Comparison of ENCODE assay signal across 25 mouse cellular contexts in the genomic region with DNA sequence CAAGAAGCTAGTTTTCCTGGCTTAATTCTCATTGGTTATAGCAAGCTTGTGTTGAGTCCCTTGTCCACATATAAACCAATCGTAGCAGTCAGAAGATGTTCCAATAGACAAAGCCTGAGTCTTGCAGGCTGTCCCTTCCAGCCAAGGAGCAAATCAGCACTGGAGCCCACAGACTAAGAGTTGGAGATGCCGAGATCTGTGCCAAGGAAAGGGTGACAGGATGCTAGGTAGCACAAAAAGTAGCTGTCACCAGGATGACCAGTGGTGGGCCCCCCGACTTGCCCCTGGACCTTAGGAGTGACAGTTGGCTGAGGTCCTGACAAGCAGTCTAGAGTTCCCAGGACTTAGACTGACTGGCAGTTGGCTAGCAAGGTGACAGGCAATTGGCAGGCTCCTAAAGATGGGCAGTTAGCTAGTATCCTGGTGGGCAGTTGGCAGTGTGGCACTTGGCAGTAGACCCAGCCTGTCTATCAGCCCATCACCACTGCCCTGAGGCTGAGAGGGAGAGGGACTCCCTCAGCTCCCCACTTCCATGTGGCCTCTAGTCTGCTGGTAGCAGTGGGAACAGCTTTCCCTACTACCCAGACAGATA. TPM values are rescaled to one million over a fixed set of nuclear protein-coding genes. Genes with fewer than 3 reads are reported as not detected.
DNase-seq lines count a peak whose midpoint lies in the region; ATAC-seq lines count a peak whose summit lies in the region.
"Had no signal": no experiment of that assay in that cellular context is flagged by ENCODE, and none has a peak within 500 bp of the region (broad histone marks: within the 10 kb centered on the region; RNA-seq: fewer than 3 reads in every experiment).

No protein-coding gene starts in this region.

- H3K9ac ChIP-seq in forebrain, embryonic 14.5 days (ENCODE audit: low read length): no peak overlapping the region
- no peak overlapping the region for H3K9ac ChIP-seq in forebrain, embryonic 12.5 days
- H3K9ac ChIP-seq in midbrain, embryonic 14.5 days (replicated peaks; ENCODE audit: low read length): no peak overlapping the region
- no peak overlapping the region for H3K9ac ChIP-seq in midbrain, embryonic 15.5 days
- H3K9ac ChIP-seq in heart, embryonic 11.5 days (ENCODE audit: low read depth, low read length): no peak overlapping the region
- H3K9ac ChIP-seq: embryonic facial prominence, embryonic 12.5 days; heart, embryonic 13.5 days; intestine, embryonic 15.5 days; stomach, embryonic 15.5 days had no signal

- no peak overlapping the region for H3K4me2 ChIP-seq in forebrain, embryonic 14.5 days (ENCODE audit: low read length)
- H3K4me2 ChIP-seq in forebrain, embryonic 12.5 days: no peak overlapping the region
- H3K4me2 ChIP-seq in midbrain, embryonic 14.5 days (ENCODE audit: low read length): no peak overlapping the region
- no peak overlapping the region for H3K4me2 ChIP-seq in midbrain, embryonic 15.5 days
- H3K4me2 ChIP-seq in heart, embryonic 11.5 days: no peak overlapping the region
- H3K4me2 ChIP-seq: embryonic facial prominence, embryonic 12.5 days; heart, embryonic 13.5 days; intestine, embryonic 15.5 days; stomach, embryonic 15.5 days had no signal

- H3K36me3 ChIP-seq in forebrain, embryonic 14.5 days (ENCODE audit: control insufficient read depth, insufficient read depth, low read length): no peaks in the 10 kb centered on the region
- H3K36me3 ChIP-seq in forebrain, embryonic 12.5 days (replicated peaks): no peaks in the 10 kb centered on the region
- H3K36me3 ChIP-seq in midbrain, embryonic 14.5 days (ENCODE audit: control insufficient read depth, insufficient read depth, low read length): no peaks in the 10 kb centered on the region
- H3K36me3 ChIP-seq in midbrain, embryonic 10.5 days: no peaks in the 10 kb centered on the region
- H3K36me3 ChIP-seq in midbrain, embryonic 15.5 days (replicated peaks): no peaks in the 10 kb centered on the region
- H3K36me3 ChIP-seq in heart, embryonic 11.5 days (ENCODE audit: control insufficient read depth, insufficient read depth, low read length): no peaks in the 10 kb centered on the region
- H3K36me3 ChIP-seq: embryonic facial prominence, embryonic 12.5 days; heart, embryonic 13.5 days; intestine, embryonic 15.5 days; stomach, embryonic 15.5 days had no signal

- 76% methylated on average over 3 of the region's 3 CpGs for WGBS in forebrain, embryonic 14.5 days
- 86% methylated on average over 3 of the region's 3 CpGs for WGBS in forebrain, embryonic 12.5 days
- WGBS in midbrain, embryonic 14.5 days: 82% methylated on average over 3 of the region's 3 CpGs
- 89% methylated on average over 3 of the region's 3 CpGs for WGBS in midbrain, embryonic 10.5 days
- whole genome bisulfite sequencing in midbrain, embryonic 15.5 days: 75% methylated on average over 3 of the region's 3 CpGs
- WGBS in heart, embryonic 11.5 days (ENCODE audit: insufficient replicate concordance): 77% methylated on average over 3 of the region's 3 CpGs

- peak; percentile 90 for ATAC-seq in forebrain, embryonic 14.5 days
- no peak for ATAC-seq in forebrain, embryonic 12.5 days (ENCODE audit: low FRiP score)
- ATAC-seq in midbrain, embryonic 14.5 days (ENCODE audit: low FRiP score, low TSS enrichment): peak; percentile 65
- peak; percentile 86 for ATAC-seq in midbrain, embryonic 15.5 days (replicated peaks)
- no peak for ATAC-seq in heart, embryonic 11.5 days (replicated peaks; ENCODE audit: insufficient number of reproducible peaks, low FRiP score, low TSS enrichment)
- ATAC-seq: intestine, embryonic 15.5 days had no signal

- peak; percentile 56 for DNase-seq in forebrain, embryonic 14.5 days (ENCODE audit: low spot score)
- DNase-seq in midbrain, embryonic 14.5 days: peak; percentile 36
- DNase-seq in midbrain, embryonic 10.5 days (ENCODE audit: low spot score): no peak
- DNase-seq in cerebellum, postnatal 4 days (ENCODE audit: low spot score in 2 of 2): peak; percentile 41 to 76
- no peak for DNase-seq in thymus, postnatal 10 days (ENCODE audit: low spot score in 2 of 2)
- DNase-seq: adrenal gland, adult 8-10 months; gastrocnemius, postnatal 10 days; heart, adult 11 months; heart, postnatal 36 days; kidney, adult 9 months; kidney, postnatal 25 days; liver; lung, postnatal 10 days; right cerebral cortex, postnatal 14 days; thymus, adult 18-20 months had no signal

- no peaks in the 10 kb centered on the region for H3K4me1 ChIP-seq in forebrain, embryonic 14.5 days (ENCODE audit: control insufficient read depth, insufficient read depth, low read length)
- no peaks in the 10 kb centered on the region for H3K4me1 ChIP-seq in forebrain, embryonic 12.5 days
- no peaks in the 10 kb centered on the region for H3K4me1 ChIP-seq in midbrain, embryonic 14.5 days (ENCODE audit: control insufficient read depth, insufficient read depth, low read length)
- 0 out of 2 replicates have a peak, but pooled peaks cover 6% of the 10 kb centered on the region for H3K4me1 ChIP-seq in midbrain, embryonic 10.5 days
- no peaks in the 10 kb centered on the region for H3K4me1 ChIP-seq in midbrain, embryonic 15.5 days
- no peaks in the 10 kb centered on the region for H3K4me1 ChIP-seq in heart, embryonic 11.5 days (ENCODE audit: control insufficient read depth, insufficient read depth, low read length)
- H3K4me1 ChIP-seq: heart, embryonic 13.5 days; intestine, embryonic 15.5 days; stomach, embryonic 15.5 days had no signal

- no peak overlapping the region for H3K4me3 ChIP-seq in forebrain, embryonic 14.5 days (ENCODE audit: low read depth, low read length)
- H3K4me3 ChIP-seq in forebrain, embryonic 12.5 days (replicated peaks): no peak overlapping the region
- H3K4me3 ChIP-seq in midbrain, embryonic 14.5 days (replicated peaks; ENCODE audit: low read depth, low read length): no peak overlapping the region
- no peak overlapping the region for H3K4me3 ChIP-seq in midbrain, embryonic 10.5 days
- H3K4me3 ChIP-seq in midbrain, embryonic 15.5 days: no peak overlapping the region
- H3K4me3 ChIP-seq in heart, embryonic 11.5 days (ENCODE audit: low read depth, low read length): no peak overlapping the region
- H3K4me3 ChIP-seq: embryonic facial prominence, embryonic 12.5 days; erythroblast, embryonic 14.5 days; heart, embryonic 13.5 days; intestine, embryonic 15.5 days; megakaryocyte, embryonic 14.5 days; myocyte; stomach, embryonic 15.5 days had no signal

- H3K27me3 ChIP-seq in forebrain, embryonic 14.5 days (replicated peaks; ENCODE audit: control insufficient read depth, insufficient read depth, low read length): no peaks in the 10 kb centered on the region
- H3K27me3 ChIP-seq in forebrain, embryonic 12.5 days: no peaks in the 10 kb centered on the region
- H3K27me3 ChIP-seq in midbrain, embryonic 14.5 days (ENCODE audit: control insufficient read depth, insufficient read depth, low read length): no peaks in the 10 kb centered on the region
- no peaks in the 10 kb centered on the region for H3K27me3 ChIP-seq in midbrain, embryonic 10.5 days (ENCODE audit: low read depth, poor library complexity, severe bottlenecking)
- no peaks in the 10 kb centered on the region for H3K27me3 ChIP-seq in midbrain, embryonic 15.5 days (replicated peaks)
- no peaks in the 10 kb centered on the region for H3K27me3 ChIP-seq in heart, embryonic 11.5 days (ENCODE audit: control insufficient read depth, insufficient read depth, low read length)
- H3K27me3 ChIP-seq: embryonic facial prominence, embryonic 12.5 days; heart, embryonic 13.5 days; intestine, embryonic 15.5 days; stomach, embryonic 15.5 days had no signal

- H3K27ac ChIP-seq in forebrain, embryonic 14.5 days (ENCODE audit: low read depth, low read length): no peak overlapping the region
- no peak overlapping the region for H3K27ac ChIP-seq in forebrain, embryonic 12.5 days
- no peak overlapping the region for H3K27ac ChIP-seq in midbrain, embryonic 14.5 days (replicated peaks; ENCODE audit: low read depth, low read length)
- no peak overlapping the region for H3K27ac ChIP-seq in midbrain, embryonic 10.5 days (replicated peaks)
- H3K27ac ChIP-seq in midbrain, embryonic 15.5 days: no peak overlapping the region
- H3K27ac ChIP-seq in heart, embryonic 11.5 days (ENCODE audit: low read depth, low read length): no peak overlapping the region
- H3K27ac ChIP-seq: embryonic facial prominence, embryonic 12.5 days; heart, embryonic 13.5 days; intestine, embryonic 15.5 days; stomach, embryonic 15.5 days had no signal

- H3K9me3 ChIP-seq in forebrain, embryonic 14.5 days (replicated peaks; ENCODE audit: control insufficient read depth, low read length): no peaks in the 10 kb centered on the region
- no peaks in the 10 kb centered on the region for H3K9me3 ChIP-seq in forebrain, embryonic 12.5 days
- H3K9me3 ChIP-seq in midbrain, embryonic 14.5 days (ENCODE audit: control insufficient read depth, low read length): no peaks in the 10 kb centered on the region
- H3K9me3 ChIP-seq in midbrain, embryonic 10.5 days (replicated peaks): 0 out of 2 replicates have a peak, but pooled peaks cover 3% of the 10 kb centered on the region
- no peaks in the 10 kb centered on the region for H3K9me3 ChIP-seq in midbrain, embryonic 15.5 days
- H3K9me3 ChIP-seq in heart, embryonic 11.5 days (replicated peaks; ENCODE audit: control insufficient read depth, low read length): no peaks in the 10 kb centered on the region
- H3K9me3 ChIP-seq: embryonic facial prominence, embryonic 12.5 days; heart, embryonic 13.5 days; intestine, embryonic 15.5 days; stomach, embryonic 15.5 days had no signal

RNA-seq across cellular contexts. Expression of gene Dhrs3, which starts 44.0 kb away (rescaled TPM):
- polyA plus RNA-seq in forebrain, embryonic 14.5 days (2014; fragmentation: Nextera tagmentation; extraction: Ambion mirVana): 16.1 and 25.8 TPM in 2 replicates
- polyA plus RNA-seq in forebrain, embryonic 12.5 days (2016; fragmentation: Nextera tagmentation; extraction: Ambion mirVana): 6.7 and 7.7 TPM in 2 replicates
- polyA plus RNA-seq in midbrain, embryonic 14.5 days (2014; fragmentation: Nextera tagmentation; extraction: Ambion mirVana): 47.1 and 51.6 TPM in 2 replicates
- 7.0 and 8.6 TPM in 2 replicates for polyA plus RNA-seq in midbrain, embryonic 10.5 days (2016; fragmentation: Nextera tagmentation; extraction: Ambion mirVana)
- 35.6 and 41.3 TPM in 2 replicates for polyA plus RNA-seq in midbrain, embryonic 15.5 days (2015; fragmentation: Nextera tagmentation; extraction: Ambion mirVana)
- 17.4 and 20.5 TPM in 2 replicates for polyA plus RNA-seq in heart, embryonic 11.5 days (2014; fragmentation: Nextera tagmentation; extraction: Ambion mirVana)

Comparison
In these comparisons a context has a peak if more than half of its experiments do, and no peak if none do; other contexts are left out.
1. ATAC-seq: peak in forebrain, embryonic 14.5 days (single experiment), midbrain, embryonic 14.5 days (single experiment) and midbrain, embryonic 15.5 days (single experiment); none in forebrain, embryonic 12.5 days (single experiment) and heart, embryonic 11.5 days (single experiment).
2. DNase-seq: peak in forebrain, embryonic 14.5 days (single experiment), midbrain, embryonic 14.5 days (single experiment) and cerebellum, postnatal 4 days (2 of 2); none in midbrain, embryonic 10.5 days (single experiment) and thymus, postnatal 10 days (0 of 2).